Mouse (Mus musculus) thymus, postnatal 0 days (tissue): ENCODE measurements around the gene Gtf2ird1. TPM values are rescaled to one million over a fixed set of nuclear protein-coding genes. Genes with fewer than 3 reads are reported as not detected.
"Not testable (repeated sequence)": the region's sequence is repeated elsewhere in the genome, so short reads cannot be mapped to it uniquely, and the experiment has no call there.

Experiments used
- DNase-seq: peaks from one replicate; pipeline ENCODE4 v3.0.0-alpha.2; 2015; ENCODE audit warnings: low spot score
- polyA plus RNA-seq: library from polyadenylated mRNA; unstranded; fragments of >200 nt; fragmentation: Nextera tagmentation; extraction: Ambion mirVana; gene quantifications from 2 replicates; pipeline ENCODE4 v1.2.1, GENCODE M21; 2015

Gtf2ird1 gene
- polyA plus RNA-seq, 1 experiment from 2014 or later = 67.4 TPM

DNA sequence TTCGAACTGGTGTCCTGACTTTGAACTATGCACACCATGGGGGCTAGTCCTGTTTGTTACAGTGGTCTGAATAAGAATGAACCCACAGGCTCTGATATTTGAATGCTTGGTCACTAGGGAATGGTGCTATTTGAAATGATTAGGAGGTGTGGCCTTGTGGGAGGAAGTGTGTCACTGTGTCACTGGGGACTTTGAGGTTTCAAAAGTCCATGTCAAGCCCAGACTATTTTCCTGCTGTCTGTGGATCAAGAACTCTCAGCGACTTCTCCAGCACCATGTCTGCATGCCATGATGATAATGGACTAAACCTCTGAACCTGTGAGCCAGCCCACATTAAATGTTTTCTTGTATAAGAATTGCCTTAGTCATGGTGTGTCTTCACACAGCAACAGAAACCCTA lies 44.2 kb downstream of the Gtf2ird1 start:
- no peak for DNase-seq

DNA sequence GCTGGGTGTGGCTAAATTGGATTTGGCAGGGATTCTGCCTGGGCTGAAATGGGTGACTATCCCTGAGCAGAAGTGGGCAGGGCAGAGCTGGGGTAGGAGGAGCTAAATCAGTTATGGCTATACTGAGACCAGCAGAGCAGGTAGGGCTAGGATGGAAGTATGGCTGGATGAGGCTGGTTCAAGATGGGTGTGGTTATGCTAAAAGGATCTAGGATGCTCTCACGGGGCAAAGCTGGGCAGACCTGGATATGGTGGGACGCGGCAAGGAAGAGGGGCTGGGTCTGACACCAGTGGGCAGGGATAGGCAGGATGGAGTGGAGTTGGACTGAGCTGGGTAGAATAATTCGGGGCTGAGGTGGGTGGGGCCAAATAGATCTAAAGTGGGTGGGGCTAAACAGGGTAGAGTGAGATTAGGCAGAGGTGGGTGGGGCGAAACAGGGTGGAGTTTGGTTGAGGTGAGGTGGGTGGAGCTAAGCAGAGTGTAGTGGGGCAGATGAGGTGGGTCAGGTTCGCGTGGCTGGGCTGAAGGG lies 46.1 kb downstream of the Gtf2ird1 start:
- no peak for DNase-seq

DNA sequence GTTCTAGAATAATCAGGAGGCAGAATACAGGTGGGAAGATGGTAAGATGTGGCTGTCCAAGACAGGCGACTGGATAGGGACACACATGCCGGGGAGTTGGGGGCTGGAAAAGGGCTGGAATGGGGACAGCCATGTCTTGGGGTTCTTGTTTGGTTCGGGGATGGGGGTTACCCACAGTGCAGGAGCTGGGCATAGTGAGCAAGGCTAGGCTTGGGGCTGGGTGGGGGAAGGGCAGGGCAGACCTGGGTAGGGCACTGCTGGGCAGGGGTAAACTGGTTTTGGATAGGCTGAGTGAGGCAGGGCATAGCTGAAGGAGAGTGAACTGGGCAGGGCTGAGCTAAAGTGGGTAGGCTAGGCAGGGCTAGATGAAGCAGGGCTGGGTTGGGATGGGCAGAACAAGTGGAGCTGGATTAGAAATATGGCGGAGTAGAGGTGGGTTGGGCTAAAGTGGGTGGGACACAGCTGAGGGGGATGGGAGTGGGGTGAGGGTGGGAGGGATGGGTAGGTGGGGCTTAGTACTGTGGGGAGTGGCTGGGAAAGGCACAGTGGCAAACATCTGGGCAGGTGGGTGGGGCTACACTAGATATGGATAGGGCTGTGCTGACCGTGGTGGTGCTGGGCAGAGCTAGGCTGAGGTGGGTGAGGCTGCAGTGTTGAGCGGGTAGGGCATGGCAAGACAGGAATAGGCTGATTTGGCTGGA lies 46.8 kb downstream of the Gtf2ird1 start:
- DNase-seq = no peak

DNA sequence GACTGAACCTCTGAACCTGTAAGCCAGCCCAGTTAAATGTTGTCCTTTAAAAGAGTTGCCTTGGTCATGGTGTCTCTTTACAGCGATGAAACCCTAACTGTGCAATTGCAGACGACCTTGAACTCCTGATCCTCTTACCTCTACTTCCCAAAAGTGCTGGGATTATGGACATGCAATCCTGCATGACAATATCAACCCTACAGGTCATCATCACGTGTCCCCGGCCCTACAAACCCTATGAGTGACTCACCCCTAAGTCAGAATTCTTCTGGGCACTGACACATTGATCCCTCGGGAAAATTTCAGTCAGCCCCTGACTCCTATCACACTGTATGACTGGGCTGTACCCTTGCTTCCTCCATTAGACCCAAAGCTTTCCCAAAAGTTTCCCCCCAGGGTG lies 48.4 kb downstream of the Gtf2ird1 start:
- DNase-seq = no peak

DNA sequence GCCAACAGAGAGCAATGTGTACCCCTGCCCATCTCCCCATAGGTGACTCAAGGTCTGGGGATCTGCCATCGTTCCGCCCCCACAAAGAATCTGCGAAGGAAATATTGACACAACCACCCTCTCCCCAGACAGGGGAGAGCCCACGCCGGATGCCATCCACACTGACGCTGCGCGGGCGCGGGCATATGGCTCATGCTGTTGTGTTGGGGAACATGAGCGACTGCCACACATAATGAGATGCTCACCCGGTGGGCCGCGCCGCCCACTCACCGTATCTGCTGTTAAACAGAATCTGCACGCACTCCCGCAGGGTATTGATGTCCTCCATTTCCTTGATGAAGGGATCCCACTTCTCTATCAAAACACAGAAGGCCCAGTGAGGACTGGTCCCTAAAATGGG lies 54.7 kb downstream of the Gtf2ird1 start:
- DNase-seq = no peak

DNA sequence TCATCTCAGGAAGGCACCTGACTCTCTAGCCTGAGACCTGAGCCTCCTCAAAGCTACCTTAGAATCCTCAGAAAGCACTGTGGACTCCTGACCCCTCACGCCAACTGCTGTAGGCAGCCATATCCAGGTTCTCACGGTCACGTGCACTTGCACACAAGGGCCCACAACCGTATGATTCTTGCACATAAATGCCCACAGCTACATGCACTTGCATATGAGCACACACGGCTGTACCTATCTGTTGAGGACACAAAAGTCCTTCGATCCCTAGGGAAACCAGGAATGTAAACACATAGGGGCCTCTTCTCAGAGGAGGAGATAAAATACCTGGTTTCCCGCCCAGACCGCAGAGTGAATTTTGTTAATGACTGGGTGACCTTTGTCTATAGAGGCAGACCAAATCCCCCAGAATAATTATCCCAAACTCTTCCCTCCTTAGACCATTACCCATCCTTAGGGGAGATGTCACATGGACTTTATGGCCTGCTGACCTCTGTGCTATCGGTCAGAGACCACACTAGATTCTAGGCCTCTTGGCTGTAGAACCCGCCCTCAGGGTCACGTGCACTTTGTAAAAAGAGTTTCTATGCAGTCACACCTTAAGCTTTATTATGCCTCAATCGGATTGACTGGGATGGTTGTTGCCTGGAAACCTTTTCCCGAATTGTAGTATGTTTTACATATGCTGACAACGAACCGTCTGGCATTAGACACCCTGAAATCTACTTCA lies 58.9 kb downstream of the Gtf2ird1 start:
- DNase-seq = no peak

DNA sequence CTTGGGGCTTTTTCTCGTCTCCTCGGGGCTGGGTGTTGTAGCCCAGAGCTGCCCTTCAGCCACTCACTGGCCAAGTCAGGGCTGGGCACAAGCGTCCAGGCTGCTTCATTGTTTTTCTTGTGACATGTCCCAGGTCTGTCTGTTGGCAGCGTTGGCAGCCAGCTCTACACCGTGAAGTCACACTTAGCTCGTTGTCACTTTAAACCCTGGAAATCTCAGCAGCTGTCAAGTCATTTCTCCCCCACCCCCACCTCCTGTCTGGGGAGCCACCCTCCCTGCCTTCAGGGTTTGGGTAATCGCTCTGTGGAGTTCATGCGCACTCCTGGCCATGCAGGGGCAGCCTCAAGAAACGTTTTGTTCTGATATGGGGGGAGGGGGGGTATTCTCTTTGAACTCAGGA lies 60.0 kb downstream of the Gtf2ird1 start:
- no peak for DNase-seq

DNA sequence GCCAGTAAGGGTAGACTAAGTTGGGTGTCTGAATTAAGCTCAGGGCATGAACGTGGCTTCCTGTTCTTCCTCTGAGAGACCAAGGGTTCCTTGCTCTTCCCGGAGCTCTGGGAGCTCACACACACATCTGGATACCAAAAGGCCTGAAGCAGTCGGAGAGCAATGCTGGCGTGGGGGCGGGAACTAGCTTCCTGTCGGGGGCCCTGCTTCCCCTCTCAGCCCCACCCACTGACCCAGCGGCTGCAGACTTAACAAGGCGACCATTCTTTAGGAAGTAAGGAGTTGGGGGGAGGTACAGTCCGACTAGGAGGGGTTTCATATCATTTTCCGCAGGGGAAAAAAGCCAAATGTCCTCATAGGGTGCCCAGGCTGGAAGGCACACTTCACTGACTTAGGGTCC lies 61.9 kb downstream of the Gtf2ird1 start:
- peak; percentile 84 for DNase-seq

DNA sequence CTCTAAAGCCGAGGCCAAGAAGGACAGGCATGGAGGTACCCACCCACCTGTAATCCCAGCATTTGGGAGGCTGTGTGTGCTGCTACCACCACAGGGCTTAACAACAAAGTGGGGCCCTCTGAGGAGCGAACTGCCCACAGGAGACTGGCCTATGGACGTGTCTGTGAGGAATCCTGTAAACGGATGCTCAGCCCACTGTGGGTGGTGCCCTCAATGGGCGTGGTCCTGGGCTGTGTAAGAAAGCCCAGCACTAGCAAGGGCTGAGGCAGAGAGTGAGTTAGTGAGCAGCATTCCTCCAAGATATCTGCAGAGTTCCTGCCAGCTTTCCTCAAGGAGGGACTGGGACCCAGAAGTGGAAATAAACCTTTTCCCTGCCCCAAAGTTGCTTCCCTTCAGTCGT lies 62.9 kb downstream of the Gtf2ird1 start:
- DNase-seq = peak; percentile 31

DNA sequence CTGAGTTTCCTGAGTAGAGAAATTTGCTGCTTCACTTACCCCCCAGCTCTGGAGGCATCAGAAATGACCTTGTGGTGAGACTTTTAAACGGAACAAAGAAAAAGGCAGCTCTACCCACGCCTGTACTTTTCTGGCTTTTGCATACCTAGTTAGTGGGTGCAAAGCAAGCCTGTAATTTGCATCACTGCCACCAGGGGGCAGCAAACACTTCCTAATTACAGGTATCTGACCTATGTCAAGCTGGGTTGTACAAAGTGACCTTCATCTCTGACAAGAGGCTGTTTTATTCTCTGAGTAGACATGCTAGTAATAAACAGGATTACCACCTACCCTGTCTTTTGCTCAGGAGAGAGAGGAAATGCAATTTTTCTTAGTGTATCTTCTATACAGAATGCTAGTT lies 71.4 kb downstream of the Gtf2ird1 start:
- DNase-seq = peak; percentile 88

DNA sequence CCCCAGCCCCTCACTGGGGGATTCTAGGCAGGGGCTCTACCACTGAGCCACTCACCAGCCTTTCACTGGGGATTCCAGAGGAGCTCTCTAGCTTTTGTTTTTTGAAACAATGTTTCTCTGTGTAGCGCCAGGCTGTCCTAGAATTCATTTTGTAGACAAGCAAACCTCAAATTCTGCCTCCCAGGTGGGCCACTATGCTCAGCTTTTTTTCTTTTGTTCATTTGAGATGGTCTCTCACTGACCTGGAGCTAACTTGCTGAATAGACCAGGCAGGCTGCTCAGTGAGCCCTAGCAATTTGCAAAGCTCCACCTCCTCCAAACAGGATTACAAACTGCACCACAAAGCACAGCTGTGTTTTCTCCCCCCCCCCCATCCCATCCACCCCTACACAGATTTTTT lies 81.3 kb downstream of the Gtf2ird1 start:
- no peak for DNase-seq

DNA sequence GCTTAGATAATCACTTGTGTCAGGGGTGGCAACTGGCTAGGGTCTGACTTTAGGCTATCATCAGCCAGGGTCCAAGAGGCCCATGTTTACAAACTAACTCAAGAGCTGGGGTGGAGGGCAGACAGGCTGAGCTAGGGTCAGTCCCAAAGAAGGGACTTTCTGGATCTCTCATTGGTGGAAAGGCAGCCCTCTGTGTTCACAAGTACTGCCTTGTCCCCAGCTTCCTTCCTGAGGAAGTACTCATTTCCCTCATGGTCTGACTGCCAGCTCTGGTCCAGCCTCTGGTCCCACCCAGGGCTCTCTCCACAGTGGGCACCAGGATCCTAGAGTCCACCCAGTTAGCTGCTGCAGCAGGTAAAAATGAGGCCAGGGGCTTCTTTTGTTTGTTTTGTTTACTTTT lies 82.0 kb downstream of the Gtf2ird1 start:
- no peak for DNase-seq

DNA sequence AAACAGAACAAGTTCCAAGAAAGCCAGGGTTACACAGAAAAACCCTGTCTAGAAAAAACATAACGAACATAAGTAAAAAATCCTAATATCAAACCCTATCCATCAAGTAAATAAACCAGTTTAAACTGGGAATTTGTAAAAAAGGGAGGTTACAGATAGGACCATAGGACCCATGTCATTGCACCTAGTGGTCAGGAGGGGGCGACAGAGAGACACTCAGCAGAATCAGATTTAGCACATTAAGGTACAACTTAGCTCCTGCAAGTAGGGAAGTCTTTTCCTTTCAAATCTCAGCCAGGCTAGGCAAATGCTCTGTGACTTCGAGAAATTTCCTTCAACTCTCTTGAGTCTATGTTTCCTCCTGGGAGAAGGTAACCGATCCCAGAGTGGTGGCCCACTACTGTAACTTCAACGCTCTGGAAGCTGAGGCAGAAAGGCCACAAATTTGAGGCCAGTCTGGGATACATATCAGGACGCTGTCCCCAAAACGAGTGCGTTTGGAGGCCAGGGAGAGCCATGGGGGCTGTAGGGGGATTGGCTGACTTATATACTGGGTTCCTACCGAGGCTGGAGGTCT lies 82.5 kb downstream of the Gtf2ird1 start:
- DNase-seq = peak; percentile 65

DNA sequence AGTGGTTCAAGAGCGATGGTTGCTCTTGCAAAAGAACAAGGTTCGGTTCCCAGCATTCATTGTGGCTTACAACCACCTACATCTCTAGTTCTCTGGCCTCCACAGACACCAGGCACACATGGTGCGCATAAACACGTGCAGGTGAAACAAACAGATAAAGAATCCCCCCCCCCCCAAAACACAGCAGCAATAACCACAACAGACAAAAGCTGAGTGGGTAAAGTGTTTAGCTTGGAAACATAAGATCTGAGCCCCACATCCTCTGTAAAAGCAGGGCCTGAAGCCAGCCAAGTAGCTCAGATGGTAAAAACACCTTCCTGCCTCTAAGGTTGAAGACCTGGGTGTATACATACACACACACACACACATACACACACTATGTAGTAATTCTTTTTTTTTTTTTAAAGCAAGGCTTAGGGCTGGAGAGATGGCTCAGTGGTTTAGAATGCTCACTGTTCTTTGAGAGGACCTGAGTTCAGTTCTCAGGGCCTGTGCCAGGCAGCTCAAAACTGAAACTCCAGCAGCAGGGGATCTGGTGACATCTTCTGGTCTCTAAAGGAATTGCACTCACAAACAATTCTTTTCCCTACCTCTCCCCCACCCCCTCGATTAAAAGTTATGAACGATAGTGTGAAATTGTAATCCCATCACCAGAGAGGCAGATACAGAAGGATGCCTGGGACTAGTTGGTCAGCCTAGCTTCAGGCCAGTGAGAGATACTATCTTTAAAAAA lies 83.4 kb downstream of the Gtf2ird1 start:
- DNase-seq = peak; percentile 84

DNA sequence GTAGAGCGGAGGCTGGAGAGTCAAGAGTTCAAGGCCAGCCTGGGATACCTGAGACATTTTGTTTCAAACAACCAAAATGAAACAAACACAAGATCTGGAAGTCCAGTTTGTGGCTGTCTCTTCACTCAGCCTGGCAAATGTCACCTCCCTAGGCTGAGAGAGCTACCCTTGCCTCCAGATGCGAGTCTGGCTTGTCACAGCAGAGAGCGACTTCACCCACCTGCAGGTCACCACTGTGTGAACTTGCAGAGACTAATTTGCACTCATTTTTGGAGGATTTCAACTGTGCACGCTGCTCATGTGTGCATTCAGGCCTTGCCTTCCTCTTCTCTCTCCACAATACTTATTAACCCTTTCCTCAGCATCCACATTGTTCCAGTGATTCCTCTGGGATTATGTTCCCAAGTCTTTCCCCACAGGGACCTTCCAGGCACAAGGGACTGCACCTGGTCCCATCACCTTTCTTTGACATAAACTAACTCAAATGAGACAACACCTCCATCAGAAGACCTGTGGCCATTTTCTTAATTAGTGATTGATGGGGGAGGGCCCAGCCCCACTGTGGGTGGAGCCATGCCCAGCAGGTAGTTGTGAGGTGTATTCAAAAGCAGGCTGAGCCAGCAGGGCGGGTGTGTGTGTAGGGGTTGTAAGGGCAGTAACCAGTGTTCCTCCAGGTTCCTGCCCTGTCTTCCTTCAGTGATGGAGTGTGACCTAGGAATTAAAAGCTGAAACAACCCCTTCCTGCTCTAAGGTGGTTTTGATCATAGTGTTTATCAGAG lies 84.8 kb downstream of the Gtf2ird1 start:
- DNase-seq = peak; percentile 68

DNA sequence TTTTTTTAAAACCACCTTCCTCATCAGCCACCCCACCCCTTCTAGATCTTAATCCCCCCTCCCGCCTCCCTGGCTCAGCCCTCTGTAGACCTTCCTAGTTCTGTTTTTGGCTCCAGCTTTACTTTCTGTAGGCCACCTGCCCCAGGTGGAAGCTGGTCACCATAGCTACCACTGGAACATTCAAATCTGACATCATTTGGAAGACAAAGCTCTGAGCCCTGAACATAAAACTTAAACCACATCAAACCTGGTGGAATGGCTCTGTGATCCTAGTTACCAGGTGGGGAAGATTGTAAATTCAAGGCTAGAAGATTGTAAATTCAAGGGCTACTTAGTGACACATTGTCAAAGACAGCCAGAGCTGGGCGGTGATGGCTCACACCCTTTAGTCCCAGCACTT lies 85.7 kb downstream of the Gtf2ird1 start:
- DNase-seq = peak; percentile 87

DNA sequence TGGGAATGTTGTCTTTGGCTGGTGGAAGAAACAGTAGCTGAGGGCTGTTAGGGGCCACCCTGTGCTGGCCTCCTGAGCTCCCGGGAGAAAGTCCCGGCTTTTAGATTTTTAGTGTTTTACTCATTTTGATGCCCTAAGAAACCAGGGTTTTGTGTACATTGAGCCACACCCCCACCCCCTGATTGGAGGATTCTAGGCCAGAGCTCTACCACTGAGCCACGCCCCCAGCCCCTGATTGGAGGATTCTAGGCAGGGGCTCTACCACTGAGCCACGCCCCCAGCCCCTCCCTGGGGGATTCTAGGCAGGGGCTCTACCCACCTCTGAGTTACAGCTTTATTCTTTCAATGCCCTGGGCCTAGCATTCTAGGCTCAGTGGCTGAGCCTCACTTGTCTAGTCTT lies 97.4 kb downstream of the Gtf2ird1 start:
- no peak for DNase-seq

DNA sequence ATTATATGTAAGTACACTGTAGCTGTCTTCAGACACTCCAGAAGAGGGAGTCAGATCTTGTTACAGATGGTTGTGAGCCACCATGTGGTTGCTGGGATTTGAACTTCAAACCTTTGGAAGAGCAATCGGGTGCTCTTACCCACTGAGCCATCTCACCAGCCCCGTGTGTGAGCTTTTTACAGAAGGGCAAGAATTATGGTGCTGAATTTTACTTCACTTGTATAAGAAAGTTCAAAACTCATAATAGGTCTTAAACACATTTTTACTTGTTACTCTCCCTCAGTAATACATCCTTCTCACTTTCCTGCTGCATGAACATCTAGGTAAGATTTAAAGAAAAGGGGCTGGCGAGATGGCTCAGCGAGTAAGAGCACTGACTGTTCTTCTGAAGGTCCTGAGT lies 101.1 kb downstream of the Gtf2ird1 start:
- DNase-seq = not testable (repeated sequence)

DNA sequence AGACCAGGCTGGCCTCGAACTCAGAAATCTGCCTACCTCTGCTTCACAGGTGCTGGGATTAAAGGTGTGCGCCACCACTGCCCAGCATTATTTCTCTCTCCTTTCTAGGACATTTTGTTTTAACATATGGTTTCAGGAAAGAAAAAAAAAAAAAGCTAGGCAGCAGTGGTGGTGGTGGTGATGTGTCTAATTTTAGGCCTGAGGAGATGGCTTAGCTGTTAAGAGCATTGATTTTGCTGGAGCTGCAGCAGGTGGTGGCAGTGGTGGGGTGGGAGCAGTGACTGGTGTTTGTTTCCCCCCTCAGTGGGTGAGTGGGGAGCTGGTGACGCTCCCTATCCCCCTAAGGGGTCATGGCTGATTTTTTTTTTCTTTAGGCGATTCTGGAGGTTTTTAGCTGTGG lies 103.4 kb downstream of the Gtf2ird1 start:
- no peak for DNase-seq

DNA sequence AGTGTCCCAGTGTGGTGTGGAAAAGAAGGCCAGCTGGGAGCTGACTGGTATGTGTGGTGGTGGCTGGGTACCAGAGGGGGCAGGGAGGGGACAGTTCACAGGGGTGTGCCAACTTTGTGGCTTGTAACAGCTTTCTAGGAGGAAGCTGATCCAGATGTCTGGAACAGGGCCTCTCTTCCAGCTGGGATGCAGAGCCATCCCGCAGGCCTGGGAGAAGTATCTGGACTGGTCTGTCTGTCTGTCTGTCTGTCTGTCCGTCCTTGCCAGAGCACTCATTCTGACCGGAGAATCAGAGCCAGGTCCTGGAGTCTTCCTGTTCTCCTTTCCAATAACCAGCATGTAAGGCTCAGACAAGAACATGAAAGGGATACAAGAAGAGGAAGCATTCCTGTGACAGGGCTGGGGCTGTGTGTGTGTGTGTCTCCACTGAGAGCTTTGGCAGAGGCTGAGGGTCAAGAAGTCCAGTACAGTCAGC lies 104.0 kb downstream of the Gtf2ird1 start:
- no peak for DNase-seq

DNA sequence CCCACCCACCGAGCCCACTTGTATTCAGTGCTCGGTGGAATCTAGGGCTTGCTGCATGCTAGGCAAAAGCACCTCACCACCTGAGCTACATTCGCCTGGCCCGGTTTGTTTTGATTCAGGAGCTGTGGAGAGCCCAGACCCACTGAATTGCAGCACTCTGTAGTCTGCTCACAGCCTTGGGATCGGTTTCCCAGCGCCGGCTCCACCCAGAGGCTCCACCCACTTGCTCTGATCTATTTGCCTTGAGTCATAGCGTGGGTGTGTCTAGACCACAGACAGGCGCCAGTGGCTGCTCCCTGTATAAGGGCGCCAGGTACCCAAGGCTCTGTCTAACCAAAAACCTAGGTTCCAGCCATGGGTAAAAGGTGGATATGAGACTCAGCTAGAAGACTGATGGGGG lies 105.9 kb downstream of the Gtf2ird1 start:
- DNase-seq = peak; percentile 75
